21 mouse cellular contexts compared by ENCODE assay signal in genomic region chr11:36512468-36512867, GRCm38 (mm10).
DNase-seq lines count a peak whose midpoint lies in the region; ATAC-seq lines count a peak whose summit lies in the region.
"Had no signal": no experiment of that assay in that cellular context is flagged by ENCODE, and none has a peak within 500 bp of the region (broad histone marks: within the 10 kb centered on the region; RNA-seq: fewer than 3 reads in every experiment).

No protein-coding gene starts in this region.

- H3K27ac ChIP-seq in hindbrain, embryonic 13.5 days = 0 out of 2 replicates have a peak overlapping the region, but pooled peaks have one; percentile 18
- no peak overlapping the region for H3K27ac ChIP-seq in hindbrain, embryonic 11.5 days (ENCODE audit: low read depth, low read length)
- peak overlapping the region; percentile 38; the same call in 1 of the 2 replicates for H3K27ac ChIP-seq in midbrain, embryonic 10.5 days (replicated peaks)
- H3K27ac ChIP-seq in midbrain, embryonic 11.5 days (ENCODE audit: low read depth, low read length) = no peak overlapping the region
- H3K27ac ChIP-seq: embryonic facial prominence, embryonic 12.5 days; embryonic facial prominence, embryonic 15.5 days; gastrocnemius, adult 2 months; hindbrain, embryonic 15.5 days had no signal

- H3K36me3 ChIP-seq in hindbrain, embryonic 13.5 days = peaks cover 7% of the 10 kb centered on the region
- no peaks in the 10 kb centered on the region for H3K36me3 ChIP-seq in hindbrain, embryonic 11.5 days (ENCODE audit: control insufficient read depth, insufficient read depth, low read length)
- H3K36me3 ChIP-seq in midbrain, embryonic 10.5 days = peaks cover 9% of the 10 kb centered on the region; the same call in 1 of the 2 replicates
- H3K36me3 ChIP-seq in midbrain, embryonic 11.5 days (ENCODE audit: control insufficient read depth, insufficient read depth, low read length) = 0 out of 2 replicates have a peak, but pooled peaks cover 2% of the 10 kb centered on the region
- H3K36me3 ChIP-seq: embryonic facial prominence, embryonic 12.5 days; embryonic facial prominence, embryonic 15.5 days; hindbrain, embryonic 15.5 days had no signal

- peaks cover 4% of the 10 kb centered on the region for H3K9me3 ChIP-seq in hindbrain, embryonic 13.5 days
- H3K9me3 ChIP-seq in hindbrain, embryonic 11.5 days (ENCODE audit: control insufficient read depth, low read length) = no peaks in the 10 kb centered on the region
- peaks cover 9% of the 10 kb centered on the region; the same call in 1 of the 2 replicates for H3K9me3 ChIP-seq in midbrain, embryonic 10.5 days (replicated peaks)
- no peaks in the 10 kb centered on the region for H3K9me3 ChIP-seq in midbrain, embryonic 11.5 days (ENCODE audit: control insufficient read depth, low read length)
- H3K9me3 ChIP-seq: embryonic facial prominence, embryonic 12.5 days; embryonic facial prominence, embryonic 15.5 days; hindbrain, embryonic 15.5 days had no signal

- no peak overlapping the region for H3K4me2 ChIP-seq in hindbrain, embryonic 13.5 days
- H3K4me2 ChIP-seq in hindbrain, embryonic 11.5 days (replicated peaks; ENCODE audit: low read depth, low read length) = no peak overlapping the region
- no peak overlapping the region for H3K4me2 ChIP-seq in midbrain, embryonic 11.5 days
- H3K4me2 ChIP-seq: embryonic facial prominence, embryonic 12.5 days; embryonic facial prominence, embryonic 15.5 days; heart, embryonic 11.5 days; hindbrain, embryonic 15.5 days had no signal

- no peak overlapping the region for H3K9ac ChIP-seq in hindbrain, embryonic 13.5 days
- no peak overlapping the region for H3K9ac ChIP-seq in hindbrain, embryonic 11.5 days (ENCODE audit: low read depth, low read length)
- no peak overlapping the region for H3K9ac ChIP-seq in midbrain, embryonic 11.5 days (ENCODE audit: low read length)
- H3K9ac ChIP-seq: embryonic facial prominence, embryonic 12.5 days; embryonic facial prominence, embryonic 15.5 days; forebrain, postnatal 0 days; hindbrain, embryonic 15.5 days had no signal

- no peaks in the 10 kb centered on the region for H3K27me3 ChIP-seq in hindbrain, embryonic 13.5 days
- no peaks in the 10 kb centered on the region for H3K27me3 ChIP-seq in hindbrain, embryonic 11.5 days (ENCODE audit: control insufficient read depth, insufficient read depth, low read length)
- no peaks in the 10 kb centered on the region for H3K27me3 ChIP-seq in midbrain, embryonic 10.5 days (ENCODE audit: low read depth, poor library complexity, severe bottlenecking)
- H3K27me3 ChIP-seq in midbrain, embryonic 11.5 days (ENCODE audit: control insufficient read depth, insufficient read depth, low read length) = no peaks in the 10 kb centered on the region
- H3K27me3 ChIP-seq: embryonic facial prominence, embryonic 12.5 days; embryonic facial prominence, embryonic 15.5 days; hindbrain, embryonic 15.5 days; Patski had no signal

- peaks cover 52% of the 10 kb centered on the region for H3K4me1 ChIP-seq in hindbrain, embryonic 13.5 days (replicated peaks)
- no peaks in the 10 kb centered on the region for H3K4me1 ChIP-seq in hindbrain, embryonic 11.5 days (replicated peaks; ENCODE audit: control insufficient read depth, insufficient read depth, low read length)
- peaks cover 14% of the 10 kb centered on the region for H3K4me1 ChIP-seq in midbrain, embryonic 10.5 days
- no peaks in the 10 kb centered on the region; the same call in 1 of the 2 replicates for H3K4me1 ChIP-seq in midbrain, embryonic 11.5 days (ENCODE audit: control insufficient read depth, insufficient read depth, low read length)
- H3K4me1 ChIP-seq: embryonic facial prominence, embryonic 15.5 days had no signal

- 47% methylated on average over 7 of the region's 7 CpGs for WGBS in hindbrain, embryonic 13.5 days
- WGBS in hindbrain, embryonic 11.5 days = 56% methylated on average over 7 of the region's 7 CpGs
- 41% methylated on average over 7 of the region's 7 CpGs for WGBS in midbrain, embryonic 10.5 days
- 43% methylated on average over 7 of the region's 7 CpGs for WGBS in midbrain, embryonic 11.5 days

- no peak for DNase-seq in hindbrain, embryonic 11.5 days (ENCODE audit: low spot score)
- no peak for DNase-seq in midbrain, embryonic 10.5 days (ENCODE audit: low spot score)
- DNase-seq in midbrain, embryonic 11.5 days (ENCODE audit: low spot score, missing footprints) = no peak
- DNase-seq in retina, postnatal 1 day = peak; percentile 33
- DNase-seq in retina, embryonic 14.5 days (ENCODE audit: low spot score) = no peak
- no peak for DNase-seq in adrenal gland, adult 2 months
- DNase-seq: adrenal gland, postnatal 14 days; cerebellum, adult 11 months; cerebellum, adult 2 months; cerebellum, adult 9-11 months; cerebellum, postnatal 25 days; forebrain, postnatal 0 days; gastrocnemius, adult 2 months; gastrocnemius, postnatal 14 days had no signal

- H3K4me3 ChIP-seq in hindbrain, embryonic 13.5 days = no peak overlapping the region
- H3K4me3 ChIP-seq in hindbrain, embryonic 11.5 days (ENCODE audit: low read depth, low read length) = no peak overlapping the region
- H3K4me3 ChIP-seq in midbrain, embryonic 10.5 days = no peak overlapping the region
- no peak overlapping the region for H3K4me3 ChIP-seq in midbrain, embryonic 11.5 days (ENCODE audit: low read depth, low read length)
- H3K4me3 ChIP-seq: embryonic facial prominence, embryonic 12.5 days; embryonic facial prominence, embryonic 15.5 days; gastrocnemius, adult 2 months; hindbrain, embryonic 15.5 days had no signal

- ATAC-seq in hindbrain, embryonic 13.5 days (ENCODE audit: low FRiP score) = no peak
- ATAC-seq in hindbrain, embryonic 11.5 days (ENCODE audit: low FRiP score) = no peak
- ATAC-seq in midbrain, embryonic 11.5 days (ENCODE audit: low FRiP score) = no peak
- ATAC-seq: forebrain, embryonic 14.5 days; forebrain, postnatal 0 days; Patski had no signal

Comparison
In these comparisons a context has a peak if more than half of its experiments do, and no peak if none do; other contexts are left out.
1. H3K27ac ChIP-seq: peak in hindbrain, embryonic 13.5 days (single experiment) and midbrain, embryonic 10.5 days (single experiment); none in hindbrain, embryonic 11.5 days (single experiment) and midbrain, embryonic 11.5 days (single experiment).